Mouse (Mus musculus) forebrain, embryonic 11.5 days (tissue): ENCODE measurements at regions not wholly inside any gene's neighbourhood (a gene's known extent, or its start where the extent isn't known, plus 50 kb on each side); places are given as distances from the start of the nearest gene placed in this dataset.
A peak's percentile ranks its signal among the peaks of the same experiment; 100 is the strongest.

Experiments used
- ATAC-seq: fragments of 200-750 bp; cut with Nextera tagmentation; replicated peaks from 2 replicates; pipeline ENCODE4 v1.8.0; 2017; ENCODE audit warnings: moderate TSS enrichment; ENCODE audit not compliant: low FRiP score
- DNase-seq: peaks from one replicate; pipeline ENCODE4 v3.0.0-alpha.2; 2017; ENCODE audit warnings: low spot score
- H3K27ac ChIP-seq: fragments of 300-500 bp; sonication (generic); 2 replicates; pipeline ENCODE4 v1.5.1; 2014; ENCODE audit warnings: low read depth, low read length
- H3K27me3 ChIP-seq: fragments of 300-500 bp; sonication (generic); 2 replicates; pipeline ENCODE4 v1.6.1; 2014; ENCODE audit warnings: mild to moderate bottlenecking, low read length, mixed read lengths; ENCODE audit not compliant: control insufficient read depth, insufficient read depth
- H3K36me3 ChIP-seq: fragments of 300-500 bp; sonication (generic); 2 replicates; pipeline ENCODE4 v1.6.1; 2014; ENCODE audit warnings: mild to moderate bottlenecking, low read length, moderate library complexity, mixed read lengths; ENCODE audit not compliant: control insufficient read depth, insufficient read depth
- H3K4me1 ChIP-seq: fragments of 300-500 bp; sonication (generic); replicated peaks from 2 replicates; pipeline ENCODE4 v1.6.1; 2014; ENCODE audit warnings: low read length, mixed read lengths; ENCODE audit not compliant: control insufficient read depth, insufficient read depth
- H3K4me2 ChIP-seq: fragments of 300-500 bp; sonication (generic); 2 replicates; pipeline ENCODE4 v1.6.1; 2014; ENCODE audit warnings: low read depth, mild to moderate bottlenecking, low read length, moderate library complexity, mixed read lengths; ENCODE audit not compliant: severe bottlenecking
- H3K4me3 ChIP-seq: fragments of 300-500 bp; sonication (generic); 2 replicates; pipeline ENCODE4 v1.5.1; 2014; ENCODE audit warnings: low read depth, low read length
- H3K9ac ChIP-seq: fragments of 300-500 bp; sonication (generic); 2 replicates; pipeline ENCODE4 v1.6.1; 2014; ENCODE audit warnings: low read length
- H3K9me3 ChIP-seq: fragments of 300-500 bp; sonication (generic); 2 replicates; pipeline ENCODE4 v1.6.1; 2016; ENCODE audit warnings: low read length, mixed read lengths; ENCODE audit not compliant: control insufficient read depth
- WGBS: fragments of 180-500 bp; shearing (Covaris S2); extraction: QIAGEN DNeasy Blood & Tissue Kit; methylation state at CpG from one replicate; pipeline ENCODE4 v1.1.7; 2014; 5-methylcytosine and 5-hydroxymethylcytosine counted together

DNA sequence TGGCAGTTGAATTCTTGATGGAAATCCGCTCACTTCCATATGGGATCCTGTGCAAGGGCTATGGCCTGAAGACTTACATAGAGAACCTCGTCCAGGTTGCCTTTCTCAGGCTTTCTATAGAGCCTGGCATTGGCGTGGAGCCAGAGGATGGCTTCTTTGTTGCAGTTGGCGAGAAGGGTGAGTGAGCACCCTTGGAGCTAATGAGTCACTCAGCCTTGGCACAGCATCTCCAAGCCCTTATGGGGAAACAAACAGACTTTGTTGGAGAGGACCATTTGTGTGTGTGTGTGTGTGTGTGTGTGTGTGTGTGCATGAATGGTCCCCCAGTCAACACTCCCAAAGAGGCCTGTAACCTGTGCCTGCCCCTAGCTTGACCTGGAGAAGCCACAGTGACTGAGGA lies 57.0 kb upstream of the Maf start:
- H3K4me2 ChIP-seq = no peak overlapping the region
- peak; percentile 27 for DNase-seq
- no peaks in the 10 kb centered on the region for H3K36me3 ChIP-seq
- ATAC-seq = no peak
- H3K27ac ChIP-seq = no peak overlapping the region
- no peaks in the 10 kb centered on the region for H3K27me3 ChIP-seq
- no peak overlapping the region for H3K4me3 ChIP-seq
- H3K4me1 ChIP-seq = peaks cover 7% of the 10 kb centered on the region
- 81% methylated on average over 4 of the region's 4 CpGs for WGBS
- no peak overlapping the region for H3K9ac ChIP-seq
- H3K9me3 ChIP-seq = no peaks in the 10 kb centered on the region

DNA sequence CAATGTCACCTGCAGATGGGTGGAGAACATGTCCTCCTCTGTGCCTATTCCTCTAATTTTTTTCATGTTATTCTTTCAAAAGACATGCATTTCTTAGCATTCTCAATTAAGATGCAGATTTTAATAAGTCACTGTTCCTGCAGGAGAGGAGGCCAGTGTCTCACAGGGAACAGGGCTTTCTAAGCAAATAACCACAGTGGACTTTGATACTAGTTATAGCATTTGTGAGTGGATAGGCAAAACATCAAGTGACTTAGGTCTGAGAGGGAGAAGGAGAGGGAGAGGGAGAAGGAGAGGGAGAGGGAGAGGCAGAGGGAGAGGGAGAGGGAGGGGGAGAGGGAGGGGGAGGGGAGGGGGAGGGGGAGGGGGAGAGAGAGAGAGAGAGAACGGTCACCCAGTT lies 50.4 kb upstream of the Maf start:
- H3K36me3 ChIP-seq = no peaks in the 10 kb centered on the region
- DNase-seq (no peak), ATAC-seq (no peak)
- 100% methylated on average over 1 of the region's 1 CpGs for WGBS
- no peak overlapping the region for H3K4me2 ChIP-seq
- H3K4me1 ChIP-seq = no peaks in the 10 kb centered on the region
- no peaks in the 10 kb centered on the region for H3K27me3 ChIP-seq
- H3K9ac ChIP-seq = no peak overlapping the region
- no peak overlapping the region for H3K4me3 ChIP-seq
- no peaks in the 10 kb centered on the region for H3K9me3 ChIP-seq
- H3K27ac ChIP-seq = no peak overlapping the region
